Mouse (Mus musculus) liver, adult 2 months (tissue): ENCODE measurements around the gene Rbp4.

Source experiments
- CTCF ChIP-seq: fragments of 200-500 bp; IDR thresholded peaks from 2 replicates; pipeline ENCODE4 v1.5.1; 2011; ENCODE audit warnings: low read depth, low read length, control low read depth
- POLR2A ChIP-seq: fragments of 200-500 bp; IDR thresholded peaks from 2 replicates; pipeline ENCODE4 v1.6.1; 2011; ENCODE audit warnings: low read length, control low read depth; ENCODE audit not compliant: insufficient read depth; ENCODE audit errors: extremely low read depth

DNA sequence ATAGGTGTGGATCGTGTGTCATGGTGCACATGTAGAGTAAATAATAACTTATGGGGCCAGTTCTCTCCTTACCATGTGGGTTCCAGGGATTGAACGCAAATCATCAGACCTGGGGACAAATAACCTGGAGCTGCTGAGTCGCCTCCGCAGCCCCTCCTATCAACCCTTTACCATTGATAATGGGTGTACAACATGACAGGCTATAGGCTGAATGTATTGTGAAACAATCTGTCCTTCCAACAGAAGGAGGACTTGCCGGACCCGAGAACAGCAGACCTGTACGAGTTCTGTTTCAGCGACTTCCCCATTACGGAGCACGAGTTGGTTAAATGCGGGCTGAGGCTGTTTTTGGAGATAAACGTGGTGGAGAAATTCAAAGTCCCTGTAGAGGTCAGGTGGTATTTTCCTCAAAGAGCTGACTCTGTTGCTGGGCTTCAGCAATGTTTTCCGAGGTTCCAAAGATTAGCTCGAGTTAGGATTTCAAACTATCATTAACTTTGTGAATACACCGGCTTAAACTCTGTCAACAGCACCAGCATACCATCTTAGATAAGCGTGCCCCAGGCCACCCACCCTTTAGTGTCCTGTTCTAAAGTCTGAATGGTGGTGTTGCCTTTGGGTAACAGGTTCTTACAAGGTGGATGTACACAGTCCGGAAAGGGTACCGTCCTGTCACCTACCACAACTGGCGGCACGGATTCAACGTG lies 36.7 kb upstream of the Rbp4 start:
- TF ChIP-seq CTCF = no peak
- no peak for TF ChIP-seq POLR2A
